Mouse (Mus musculus): ENCODE data around the gene Hepacam2. TPM values are rescaled to one million over a fixed set of nuclear protein-coding genes. Genes with fewer than 3 reads are reported as not detected.
"Not testable (repeated sequence)": the region's sequence is repeated elsewhere in the genome, so short reads cannot be mapped to it uniquely, and the experiment has no call there.

Hepacam2 gene
- not detected in 2 replicates for total RNA-seq (2014; fragmentation: Nextera tagmentation)
- total RNA-seq (2017): 0.39 TPM in 1 of 2 replicates, not detected in the other

DNA sequence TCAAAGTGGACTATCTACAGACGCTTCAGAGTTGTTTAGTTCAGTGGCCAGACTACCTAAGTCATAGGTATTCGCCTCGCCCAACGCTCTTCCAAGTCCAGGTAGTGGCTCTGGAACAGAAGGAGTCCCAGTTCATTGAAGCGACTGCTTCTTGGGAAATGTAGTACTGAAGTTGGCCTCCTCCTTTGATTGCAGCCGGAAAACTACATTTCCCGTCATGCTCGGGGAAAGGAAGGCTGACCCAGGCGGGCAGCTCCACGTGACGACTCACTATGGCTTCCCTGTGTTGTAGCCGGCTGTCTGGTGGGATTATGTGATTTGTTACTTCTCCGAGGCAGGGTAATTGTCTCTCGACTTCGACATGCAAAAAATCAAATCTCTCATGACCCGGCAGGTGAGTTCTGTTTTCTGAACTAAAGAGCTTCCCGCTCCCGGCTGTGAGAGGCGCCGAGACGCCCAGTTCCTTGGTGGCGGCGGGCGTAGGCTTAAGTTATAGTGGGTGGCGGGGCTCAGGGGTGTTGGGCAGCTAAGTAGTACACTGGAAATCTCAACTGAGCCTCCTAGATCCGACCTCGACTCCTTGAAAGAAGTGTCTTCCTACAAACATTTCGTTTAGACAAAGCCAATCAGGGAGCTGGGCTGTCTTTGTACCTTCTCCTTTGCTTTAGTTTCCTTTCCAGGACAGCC, at the start of gene Hepacam2, which contains the start of gene Vps50:
Hepacam2 (minus strand) TSS at position 137 of the 687 bp plus-strand sequence.
Vps50 (plus strand) TSS at position 221 of the 687 bp plus-strand sequence.
- peak; percentile 99 for ATAC-seq (replicated peaks; ENCODE audit: poor library complexity, severe bottlenecking)

DNA sequence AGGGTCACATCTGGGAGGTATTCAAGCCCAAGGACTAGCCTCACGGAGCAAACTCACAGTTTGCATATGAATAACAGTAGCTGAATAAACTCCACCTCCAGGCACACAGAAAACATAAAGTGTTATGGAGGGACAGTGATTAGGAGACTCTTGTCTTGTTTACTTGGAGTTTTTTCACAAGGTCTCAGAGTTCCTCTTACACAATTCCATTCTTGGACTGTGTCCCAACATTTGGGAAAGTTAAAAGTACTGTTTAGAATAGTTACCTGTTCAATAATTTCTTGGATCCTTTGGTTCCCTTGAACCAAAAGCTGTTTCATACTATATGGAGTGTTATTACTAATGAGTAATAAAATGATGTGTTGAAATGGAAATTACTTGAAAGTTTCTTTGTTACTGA, 46.9 kb upstream of the Hepacam2 start:
- no peak for ATAC-seq (replicated peaks; ENCODE audit: poor library complexity, severe bottlenecking)

DNA sequence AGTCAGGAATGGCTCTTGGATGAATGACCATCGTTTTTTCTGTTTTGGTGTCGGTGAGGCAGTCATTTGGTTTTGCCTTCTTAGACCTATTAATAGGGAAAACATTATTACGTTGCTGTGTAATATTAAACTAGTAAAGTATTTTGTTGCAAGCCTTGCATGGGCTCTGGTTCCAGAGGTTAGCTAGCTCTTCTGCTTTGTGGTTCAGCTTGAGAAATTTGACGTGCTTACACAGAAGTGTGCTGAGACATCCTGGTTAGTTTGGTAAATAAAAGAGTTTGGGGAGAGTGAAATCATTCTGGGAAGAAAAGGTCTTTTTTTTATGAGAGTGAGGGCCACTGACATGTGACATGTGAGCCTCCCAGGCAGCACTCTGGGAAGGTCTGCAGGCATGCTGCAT, 45.8 kb upstream of the Hepacam2 start:
- ATAC-seq (replicated peaks; ENCODE audit: poor library complexity, severe bottlenecking): no peak

GRCm38 (mm10) chr6:3539470-3539869, 41.4 kb upstream of the Hepacam2 start:
- ATAC-seq (replicated peaks; ENCODE audit: poor library complexity, severe bottlenecking): no peak

DNA sequence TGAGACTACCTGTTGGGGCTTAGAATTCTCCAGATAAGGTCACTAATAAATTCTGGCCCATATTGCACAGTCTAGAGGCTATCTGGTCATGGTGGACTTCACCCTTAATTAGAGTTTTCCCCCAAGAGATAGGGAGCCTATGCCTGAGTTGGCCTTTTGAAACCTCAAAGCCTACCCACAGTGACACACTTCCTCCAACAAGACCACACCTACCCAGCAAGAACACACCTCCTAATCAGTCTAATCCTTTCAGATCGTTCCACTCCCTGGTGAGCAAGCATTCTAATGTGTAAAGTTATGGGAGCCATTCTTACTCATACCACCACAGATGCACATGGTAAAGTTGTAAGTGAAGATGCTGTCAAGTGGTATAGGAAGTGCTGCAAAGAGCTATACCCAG, 38.0 kb upstream of the Hepacam2 start:
- ATAC-seq (replicated peaks; ENCODE audit: poor library complexity, severe bottlenecking): peak; percentile 59

DNA sequence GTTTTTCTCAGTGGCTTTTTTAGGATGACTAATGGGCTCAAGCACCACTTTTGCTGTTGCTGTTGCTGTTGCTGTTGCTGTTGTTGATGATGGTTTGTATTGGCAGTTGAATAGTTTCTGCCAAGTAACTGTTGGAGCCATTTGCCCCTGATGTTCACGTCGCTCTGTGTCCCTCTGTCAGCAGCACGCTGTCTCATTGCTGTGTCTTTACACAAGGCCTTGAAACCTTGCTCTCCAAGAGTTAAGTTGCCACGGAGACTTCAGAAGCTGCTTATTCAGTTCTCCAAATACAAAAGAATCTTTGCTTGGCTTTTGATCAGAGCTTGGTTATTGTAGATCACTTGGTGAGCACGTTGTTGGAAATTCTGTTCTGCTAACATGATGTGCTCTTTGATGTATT, 33.3 kb upstream of the Hepacam2 start:
- ATAC-seq (replicated peaks; ENCODE audit: poor library complexity, severe bottlenecking): no peak

DNA sequence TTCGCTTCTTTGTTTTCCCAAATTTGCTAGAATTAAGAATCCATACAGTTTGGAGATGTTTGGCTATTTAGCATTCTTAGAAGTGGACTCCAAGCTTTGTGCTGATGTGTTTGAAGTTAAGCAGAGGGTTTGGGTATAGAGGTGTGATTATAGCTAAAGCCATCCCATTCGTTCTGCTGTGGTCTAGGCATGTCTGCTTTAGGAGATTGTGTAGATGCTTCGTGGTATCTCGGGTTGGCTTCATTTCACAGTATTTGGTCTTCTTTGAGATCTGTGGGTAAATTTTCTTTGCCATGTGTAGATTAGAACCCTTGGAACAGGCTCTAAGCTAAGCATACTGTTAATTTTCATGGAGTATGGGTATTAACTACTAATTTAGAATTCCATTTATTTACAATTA, 30.1 kb upstream of the Hepacam2 start:
- ATAC-seq (replicated peaks; ENCODE audit: poor library complexity, severe bottlenecking): no peak

GRCm38 (mm10) chr6:3512611-3513010, 14.5 kb upstream of the Hepacam2 start:
- ATAC-seq (replicated peaks; ENCODE audit: poor library complexity, severe bottlenecking): peak; percentile 42; the same call in 1 of the 2 replicates

DNA sequence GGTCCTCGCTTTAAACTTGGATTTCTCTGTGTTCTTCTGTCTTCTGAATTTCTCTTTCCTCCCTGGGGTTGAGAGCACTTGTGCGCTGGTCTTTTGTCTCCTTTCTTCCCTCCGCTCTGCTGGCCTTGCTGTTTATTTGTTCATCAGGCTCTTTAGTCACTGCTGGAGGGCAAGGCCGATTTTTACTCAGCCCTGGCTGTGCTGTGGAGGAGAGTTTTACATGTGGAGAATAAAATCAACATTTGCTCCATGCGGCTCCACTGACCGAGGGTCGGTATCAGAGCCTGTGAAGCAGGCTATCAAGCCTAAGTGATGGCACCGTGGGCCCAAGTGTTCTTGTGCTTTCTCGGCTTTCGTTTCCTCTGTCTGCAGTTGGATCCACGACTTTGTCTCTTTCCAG, 13.5 kb upstream of the Hepacam2 start:
- ATAC-seq (replicated peaks; ENCODE audit: poor library complexity, severe bottlenecking): no peak

GRCm38 (mm10) chr6:3511116-3511515, 13.0 kb upstream of the Hepacam2 start:
- no peak for ATAC-seq (replicated peaks; ENCODE audit: poor library complexity, severe bottlenecking)

GRCm38 (mm10) chr6:3509782-3510181, 11.7 kb upstream of the Hepacam2 start:
- peak; percentile 92 for ATAC-seq (replicated peaks; ENCODE audit: poor library complexity, severe bottlenecking)

DNA sequence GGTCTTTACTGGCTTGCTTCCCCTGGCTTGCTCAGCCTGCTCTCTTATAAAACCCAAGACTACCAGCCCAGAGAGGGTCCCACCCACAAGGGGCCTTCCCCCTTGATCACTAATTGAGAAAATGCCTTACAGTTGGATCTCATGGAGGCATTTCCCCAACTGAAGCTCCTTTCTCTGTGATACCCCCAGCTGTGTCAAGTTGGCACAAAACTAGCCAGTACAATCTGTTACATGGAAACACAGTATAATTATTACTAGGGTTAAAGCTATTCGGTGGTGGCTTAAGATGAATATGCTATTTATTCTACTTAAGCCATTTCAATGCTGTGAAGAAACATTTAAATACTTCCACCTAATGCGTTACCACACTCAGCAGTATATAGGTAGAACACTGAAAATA, 10.1 kb upstream of the Hepacam2 start:
- not testable (repeated sequence) for ATAC-seq (replicated peaks; ENCODE audit: poor library complexity, severe bottlenecking)

- no peak for ATAC-seq (replicated peaks; ENCODE audit: poor library complexity, severe bottlenecking)
Measured at GRCm38 (mm10) chr6:3507078-3507477, 9.0 kb upstream of the Hepacam2 start.

DNA sequence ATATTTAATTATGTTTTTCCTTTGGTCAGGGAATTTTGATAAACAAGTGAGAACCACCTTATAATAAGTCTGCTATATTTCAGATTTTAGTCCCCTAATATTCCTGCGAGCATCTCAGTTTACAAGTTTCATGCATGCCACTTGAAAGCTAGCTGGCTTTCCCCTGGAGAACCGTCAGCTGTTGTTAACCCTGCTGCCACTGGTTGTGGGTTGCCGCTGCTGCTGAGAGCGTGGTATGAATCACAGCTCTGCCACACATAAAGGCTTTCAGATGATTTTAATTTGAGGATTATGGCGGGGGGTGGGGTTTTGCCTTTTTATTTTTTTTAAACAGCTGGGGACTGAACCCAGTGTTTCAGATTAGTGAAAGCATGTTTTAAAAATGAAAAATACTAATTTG, 7.2 kb upstream of the Hepacam2 start:
- ATAC-seq (replicated peaks; ENCODE audit: poor library complexity, severe bottlenecking): no peak

DNA sequence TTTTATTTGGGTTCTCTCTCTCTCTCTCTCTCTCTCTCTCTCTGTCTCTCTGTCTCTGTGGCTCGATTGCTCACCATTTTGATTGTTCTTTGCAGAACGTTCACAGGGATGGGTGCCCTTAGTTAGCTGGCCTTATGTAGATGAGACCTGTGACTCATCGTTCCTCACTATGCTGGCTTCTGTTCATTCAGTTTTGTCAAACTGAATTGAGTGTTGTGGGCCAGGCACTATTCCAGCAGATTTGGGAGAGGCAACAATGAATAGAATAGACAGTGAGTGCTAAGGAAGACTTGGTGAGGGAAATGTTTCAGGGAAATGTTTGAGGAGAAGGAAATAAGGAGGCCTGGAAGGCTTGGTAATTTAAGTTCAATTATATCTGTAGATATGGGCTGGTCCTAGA, 2.2 kb upstream of the Hepacam2 start:
- ATAC-seq (replicated peaks; ENCODE audit: poor library complexity, severe bottlenecking): no peak

- ATAC-seq (replicated peaks; ENCODE audit: poor library complexity, severe bottlenecking): peak; percentile 56
Measured at GRCm38 (mm10) chr6:3496210-3496609, 1.9 kb downstream of the Hepacam2 start.

GRCm38 (mm10) chr6:3494285-3494684, 3.8 kb downstream of the Hepacam2 start:
- ATAC-seq (replicated peaks; ENCODE audit: poor library complexity, severe bottlenecking): no peak

DNA sequence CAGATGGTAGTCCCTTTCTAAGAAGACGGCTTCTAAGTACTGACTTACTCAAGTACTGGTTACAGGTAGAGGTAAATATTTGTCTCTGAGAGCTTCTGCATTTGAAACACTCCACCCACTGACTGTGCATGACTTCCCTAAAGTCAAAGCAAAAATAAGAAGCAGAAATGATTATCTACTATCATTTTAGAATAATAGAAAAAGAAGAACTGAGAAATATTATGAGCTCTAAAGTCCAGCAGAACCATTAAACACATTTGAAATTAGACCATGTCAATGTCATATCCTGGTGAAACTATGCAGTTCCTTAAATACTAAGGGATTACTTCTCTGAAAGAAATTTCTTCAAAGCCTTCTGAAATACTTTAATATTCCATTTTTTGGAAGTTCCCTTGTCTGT, 10.7 kb downstream of the Hepacam2 start:
- ATAC-seq (replicated peaks; ENCODE audit: poor library complexity, severe bottlenecking): peak; percentile 78

GRCm38 (mm10) chr6:3485133-3485532, 13.0 kb downstream of the Hepacam2 start:
- peak; percentile 55 for ATAC-seq (replicated peaks; ENCODE audit: poor library complexity, severe bottlenecking)

DNA sequence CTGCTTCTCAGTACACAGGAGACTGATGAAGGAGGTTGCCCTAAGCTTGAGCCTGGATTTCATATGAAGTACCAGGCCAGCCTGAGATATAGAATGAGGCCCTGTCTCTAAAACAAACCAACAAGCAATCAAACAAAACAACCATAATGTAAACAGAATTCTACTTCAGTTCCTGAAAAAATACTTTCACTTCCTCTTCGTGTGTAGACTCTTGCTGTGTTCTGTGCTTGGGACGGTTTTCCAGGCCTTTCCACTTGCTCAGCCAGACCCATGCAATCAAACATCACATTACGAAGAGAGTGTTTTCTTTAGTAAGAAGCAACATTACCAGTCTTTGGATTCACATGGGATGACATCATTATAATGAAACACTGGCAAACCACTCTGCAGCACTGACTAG, 16.4 kb downstream of the Hepacam2 start:
- ATAC-seq (replicated peaks; ENCODE audit: poor library complexity, severe bottlenecking): peak; percentile 88

- ATAC-seq (replicated peaks; ENCODE audit: poor library complexity, severe bottlenecking): no peak
Measured at GRCm38 (mm10) chr6:3479853-3480252, 18.2 kb downstream of the Hepacam2 start.

DNA sequence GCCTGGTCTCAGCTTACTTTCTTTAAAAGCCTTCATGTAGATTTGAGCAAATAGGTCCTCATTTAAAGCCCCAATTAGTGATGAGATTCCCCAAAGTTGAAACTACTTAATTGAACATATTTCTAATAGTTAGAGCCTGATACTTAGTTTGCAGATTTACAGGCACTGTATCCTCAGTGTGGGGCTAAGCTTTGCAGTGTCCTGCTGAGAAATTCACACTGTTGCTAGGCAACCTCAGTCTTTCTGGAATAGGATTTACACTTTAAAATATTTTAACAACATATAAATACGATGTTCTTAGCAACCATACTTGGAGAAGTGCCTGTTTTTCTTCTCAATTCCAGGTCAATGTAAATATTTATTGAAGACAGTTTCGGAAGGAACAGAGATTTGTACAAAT, 21.8 kb downstream of the Hepacam2 start:
- ATAC-seq (replicated peaks; ENCODE audit: poor library complexity, severe bottlenecking): no peak

Data from granulocyte monocyte progenitor cell, adult 5-6 weeks (primary cell).